Comparison of ENCODE assay signal across 8 mouse cellular contexts in the genomic region with DNA sequence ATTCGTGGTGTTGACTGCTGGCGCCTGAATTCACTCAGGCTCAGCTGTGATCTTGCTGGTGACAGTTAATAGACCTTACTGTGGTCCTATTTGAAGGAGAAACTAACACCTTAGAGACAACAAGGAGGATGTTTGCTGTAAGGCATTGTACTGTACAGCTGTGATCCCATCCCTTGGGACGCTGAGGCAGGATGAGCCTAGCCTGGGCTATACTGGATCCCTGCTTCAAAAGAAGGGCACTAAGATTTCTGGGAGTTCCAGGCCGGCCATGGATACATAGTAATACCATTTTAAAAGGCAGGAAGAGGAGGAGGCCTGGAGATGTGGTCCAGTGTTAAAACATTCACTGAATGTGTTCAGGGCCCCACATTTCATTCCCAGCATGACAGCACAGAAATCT. TPM values are rescaled to one million over a fixed set of nuclear protein-coding genes. Genes with fewer than 3 reads are reported as not detected.
A peak's percentile ranks its signal among the peaks of the same experiment; 100 is the strongest.
DNase-seq lines count a peak whose midpoint lies in the region; ATAC-seq and TF ChIP-seq lines count a peak whose summit lies in the region.

No protein-coding gene starts in this region.

- TF ChIP-seq CTCF in layer of hippocampus, adult 2 months (conservative IDR thresholded peaks at IDR 0.05): no peak
- TF ChIP-seq CTCF in lung, postnatal 0 days (IDR thresholded peaks at IDR 0.05): no peak

- ATAC-seq in forebrain, embryonic 13.5 days: no peak
- ATAC-seq in limb, embryonic 12.5 days (ENCODE audit: insufficient number of reproducible peaks, insufficient read depth, low FRiP score, low TSS enrichment, low read depth): no peak
- no peak for ATAC-seq in neural tube, embryonic 14.5 days (ENCODE audit: low read depth)
- ATAC-seq in lung, postnatal 0 days: no peak

- H3K4me2 ChIP-seq in forebrain, embryonic 13.5 days: peak overlapping the region; percentile 82
- peak overlapping the region; percentile 80 for H3K4me2 ChIP-seq in limb, embryonic 12.5 days
- peak overlapping the region; percentile 97; the same call in 1 of the 2 replicates for H3K4me2 ChIP-seq in neural tube, embryonic 14.5 days (ENCODE audit: low read depth, low read length)
- H3K4me2 ChIP-seq in lung, postnatal 0 days (replicated peaks; ENCODE audit: low read depth, low read length): no peak overlapping the region

- peaks cover 22% of the 10 kb centered on the region for H3K4me1 ChIP-seq in forebrain, embryonic 13.5 days
- H3K4me1 ChIP-seq in limb, embryonic 12.5 days (replicated peaks): peaks cover 10% of the 10 kb centered on the region; the same call in 1 of the 2 replicates
- peaks cover 11% of the 10 kb centered on the region for H3K4me1 ChIP-seq in neural tube, embryonic 14.5 days (ENCODE audit: control insufficient read depth, insufficient read depth, low read length)
- H3K4me1 ChIP-seq in lung, postnatal 0 days (ENCODE audit: insufficient read depth, low read depth, low read length): no peaks in the 10 kb centered on the region; the same call in 1 of the 2 replicates

- WGBS in forebrain, embryonic 13.5 days: 84% methylated on average over 4 of the region's 4 CpGs
- WGBS in limb, embryonic 12.5 days: 83% methylated on average over 4 of the region's 4 CpGs
- WGBS in neural tube, embryonic 14.5 days: 84% methylated on average over 4 of the region's 4 CpGs
- 83% methylated on average over 4 of the region's 4 CpGs for WGBS in lung, postnatal 0 days

- DNase-seq in layer of hippocampus, adult 2 months (ENCODE audit: low spot score in 2 of 2): no peak
- no peak for DNase-seq in layer of hippocampus, postnatal 14 days (ENCODE audit: low spot score in 2 of 2)
- no peak for DNase-seq in urinary bladder, adult 2 months (ENCODE audit: low spot score)
- DNase-seq in spleen, postnatal 10 days (ENCODE audit: low spot score in 2 of 2): no peak
- DNase-seq in lung, postnatal 0 days (ENCODE audit: low spot score): no peak

- H3K9me3 ChIP-seq in forebrain, embryonic 13.5 days (replicated peaks): no peaks in the 10 kb centered on the region
- no peaks in the 10 kb centered on the region for H3K9me3 ChIP-seq in limb, embryonic 12.5 days
- no peaks in the 10 kb centered on the region for H3K9me3 ChIP-seq in neural tube, embryonic 14.5 days (ENCODE audit: control insufficient read depth, low read length)
- no peaks in the 10 kb centered on the region for H3K9me3 ChIP-seq in lung, postnatal 0 days (ENCODE audit: low read length)

- no peaks in the 10 kb centered on the region for H3K27me3 ChIP-seq in forebrain, embryonic 13.5 days
- no peaks in the 10 kb centered on the region for H3K27me3 ChIP-seq in limb, embryonic 12.5 days
- no peaks in the 10 kb centered on the region for H3K27me3 ChIP-seq in neural tube, embryonic 14.5 days (ENCODE audit: control insufficient read depth, insufficient read depth, low read length)
- no peaks in the 10 kb centered on the region for H3K27me3 ChIP-seq in lung, postnatal 0 days (replicated peaks; ENCODE audit: insufficient read depth, low read length)

- H3K4me3 ChIP-seq in layer of hippocampus, adult 2 months: peak overlapping the region; percentile 94
- peak overlapping the region; percentile 72 for H3K4me3 ChIP-seq in forebrain, embryonic 13.5 days
- peak overlapping the region; percentile 80 for H3K4me3 ChIP-seq in limb, embryonic 12.5 days (replicated peaks)
- no peak overlapping the region for H3K4me3 ChIP-seq in neural tube, embryonic 14.5 days (ENCODE audit: low read depth, low read length)
- no peak overlapping the region for H3K4me3 ChIP-seq in lung, postnatal 0 days (ENCODE audit: low read depth, low read length)

- H3K9ac ChIP-seq in forebrain, embryonic 13.5 days: 0 out of 2 replicates have a peak overlapping the region, but pooled peaks have one; percentile 85
- H3K9ac ChIP-seq in limb, embryonic 12.5 days (replicated peaks): no peak overlapping the region
- H3K9ac ChIP-seq in neural tube, embryonic 14.5 days (replicated peaks; ENCODE audit: low read depth, low read length): no peak overlapping the region; the same call in 1 of the 2 replicates
- H3K9ac ChIP-seq in lung, postnatal 0 days (replicated peaks; ENCODE audit: low read depth): no peak overlapping the region

- TF ChIP-seq EP300 in lung, postnatal 0 days (IDR thresholded peaks at IDR 0.05): no peak

- H3K27ac ChIP-seq in layer of hippocampus, adult 2 months: peak overlapping the region; percentile 98
- no peak overlapping the region for H3K27ac ChIP-seq in forebrain, embryonic 13.5 days
- H3K27ac ChIP-seq in limb, embryonic 12.5 days: no peak overlapping the region
- H3K27ac ChIP-seq in neural tube, embryonic 14.5 days (ENCODE audit: low read depth, low read length): no peak overlapping the region
- no peak overlapping the region for H3K27ac ChIP-seq in lung, postnatal 0 days (ENCODE audit: low read length)

- peaks cover 28% of the 10 kb centered on the region for H3K36me3 ChIP-seq in forebrain, embryonic 13.5 days (ENCODE audit: poor library complexity, severe bottlenecking)
- peaks cover 29% of the 10 kb centered on the region for H3K36me3 ChIP-seq in limb, embryonic 12.5 days
- H3K36me3 ChIP-seq in neural tube, embryonic 14.5 days (ENCODE audit: control insufficient read depth, insufficient read depth, low read length): peaks cover 17% of the 10 kb centered on the region
- H3K36me3 ChIP-seq in lung, postnatal 0 days (ENCODE audit: insufficient read depth, low read length): peaks cover 7% of the 10 kb centered on the region; the same call in 1 of the 2 replicates

RNA-seq across cellular contexts. Expression of gene Ndufs7, which starts 1.7 kb away (rescaled TPM):
- 100 to 1,000 TPM; 201 to 210 TPM for total RNA-seq in layer of hippocampus, adult 2 months (2021)
- total RNA-seq in layer of hippocampus, postnatal 14 days (2021): 100 to 1,000 TPM; 169 to 175 TPM
- polyA plus RNA-seq in forebrain, embryonic 13.5 days (2015; fragmentation: Nextera tagmentation; extraction: Ambion mirVana): 267 and 274 TPM in 2 replicates
- 258 and 278 TPM in 2 replicates for polyA plus RNA-seq in limb, embryonic 12.5 days (2016; fragmentation: Nextera tagmentation; extraction: Ambion mirVana)
- 309 and 366 TPM in 2 replicates for polyA plus RNA-seq in neural tube, embryonic 14.5 days (2014; fragmentation: Nextera tagmentation; extraction: Ambion mirVana)
- polyA plus RNA-seq in urinary bladder, adult 2 months (2012; rRNA removed): 294 and 337 TPM in 2 replicates
- polyA plus RNA-seq in lung, postnatal 0 days (2015; fragmentation: Nextera tagmentation; extraction: Ambion mirVana): 295 and 327 TPM in 2 replicates

RNA-seq across cellular contexts. Expression of gene Gamt, which starts 10.2 kb away (rescaled TPM):
- 10 to 100 TPM; 29.8 to 33.1 TPM for total RNA-seq in layer of hippocampus, adult 2 months (2021)
- 10 to 100 TPM; 39.9 to 43.7 TPM for total RNA-seq in layer of hippocampus, postnatal 14 days (2021)
- polyA plus RNA-seq in forebrain, embryonic 13.5 days (2015; fragmentation: Nextera tagmentation; extraction: Ambion mirVana): 18.2 and 18.3 TPM in 2 replicates
- polyA plus RNA-seq in limb, embryonic 12.5 days (2016; fragmentation: Nextera tagmentation; extraction: Ambion mirVana): 30.7 and 31.9 TPM in 2 replicates
- 18.6 and 25.8 TPM in 2 replicates for polyA plus RNA-seq in neural tube, embryonic 14.5 days (2014; fragmentation: Nextera tagmentation; extraction: Ambion mirVana)
- polyA plus RNA-seq in urinary bladder, adult 2 months (2012; rRNA removed): 17.4 and 19.0 TPM in 2 replicates
- polyA plus RNA-seq in lung, postnatal 0 days (2015; fragmentation: Nextera tagmentation; extraction: Ambion mirVana): 23.5 and 25.4 TPM in 2 replicates

RNA-seq across cellular contexts. Expression of gene Dazap1, which starts 10.7 kb away (rescaled TPM):
- total RNA-seq in layer of hippocampus, adult 2 months (2021): 10 to 100 TPM; 91.2 to 95.4 TPM
- total RNA-seq in layer of hippocampus, postnatal 14 days (2021): 10 to 100 TPM; 83.0 to 93.6 TPM
- 61.7 and 64.9 TPM in 2 replicates for polyA plus RNA-seq in forebrain, embryonic 13.5 days (2015; fragmentation: Nextera tagmentation; extraction: Ambion mirVana)
- 69.1 and 71.0 TPM in 2 replicates for polyA plus RNA-seq in limb, embryonic 12.5 days (2016; fragmentation: Nextera tagmentation; extraction: Ambion mirVana)
- polyA plus RNA-seq in neural tube, embryonic 14.5 days (2014; fragmentation: Nextera tagmentation; extraction: Ambion mirVana): 37.5 and 39.8 TPM in 2 replicates
- 68.2 and 82.3 TPM in 2 replicates for polyA plus RNA-seq in urinary bladder, adult 2 months (2012; rRNA removed)
- polyA plus RNA-seq in lung, postnatal 0 days (2015; fragmentation: Nextera tagmentation; extraction: Ambion mirVana): 37.8 and 38.1 TPM in 2 replicates

RNA-seq across cellular contexts. Expression of gene Mum1, which starts 24.3 kb away (rescaled TPM):
- 10 to 100 TPM; 41.4 to 49.6 TPM for total RNA-seq in layer of hippocampus, adult 2 months (2021)
- total RNA-seq in layer of hippocampus, postnatal 14 days (2021): 10 to 100 TPM; 34.4 to 43.7 TPM
- 62.1 and 64.7 TPM in 2 replicates for polyA plus RNA-seq in forebrain, embryonic 13.5 days (2015; fragmentation: Nextera tagmentation; extraction: Ambion mirVana)
- 103 and 112 TPM in 2 replicates for polyA plus RNA-seq in limb, embryonic 12.5 days (2016; fragmentation: Nextera tagmentation; extraction: Ambion mirVana)
- polyA plus RNA-seq in neural tube, embryonic 14.5 days (2014; fragmentation: Nextera tagmentation; extraction: Ambion mirVana): 35.0 and 37.4 TPM in 2 replicates
- polyA plus RNA-seq in urinary bladder, adult 2 months (2012; rRNA removed): 36.1 and 37.8 TPM in 2 replicates
- 34.0 and 36.9 TPM in 2 replicates for polyA plus RNA-seq in lung, postnatal 0 days (2015; fragmentation: Nextera tagmentation; extraction: Ambion mirVana)

RNA-seq across cellular contexts. Expression of gene Rps15, which starts 41.7 kb away (rescaled TPM):
- 100 to 1,000 TPM; 926 to 932 TPM for total RNA-seq in layer of hippocampus, adult 2 months (2021)
- total RNA-seq in layer of hippocampus, postnatal 14 days (2021): 100 to 1,000 TPM; 727 to 762 TPM
- polyA plus RNA-seq in forebrain, embryonic 13.5 days (2015; fragmentation: Nextera tagmentation; extraction: Ambion mirVana): 805 and 828 TPM in 2 replicates
- 926 and 930 TPM in 2 replicates for polyA plus RNA-seq in limb, embryonic 12.5 days (2016; fragmentation: Nextera tagmentation; extraction: Ambion mirVana)
- polyA plus RNA-seq in neural tube, embryonic 14.5 days (2014; fragmentation: Nextera tagmentation; extraction: Ambion mirVana): 537 and 599 TPM in 2 replicates
- 3,215 and 3,453 TPM in 2 replicates for polyA plus RNA-seq in urinary bladder, adult 2 months (2012; rRNA removed)
- polyA plus RNA-seq in lung, postnatal 0 days (2015; fragmentation: Nextera tagmentation; extraction: Ambion mirVana): 651 and 741 TPM in 2 replicates

Comparison
In these comparisons a context has a peak if more than half of its experiments do, and no peak if none do; other contexts are left out.
1. H3K4me3 ChIP-seq: peak in layer of hippocampus, adult 2 months (single experiment), forebrain, embryonic 13.5 days (single experiment) and limb, embryonic 12.5 days (single experiment); none in neural tube, embryonic 14.5 days (single experiment) and lung, postnatal 0 days (single experiment).